Mouse (Mus musculus) MEL (cell line): ENCODE results near the gene Reln. TPM values are rescaled to one million over a fixed set of nuclear protein-coding genes. Genes with fewer than 3 reads are reported as not detected.

Source experiments
- DNase-seq: peaks from one replicate; pipeline ENCODE4 v3.0.0; 2011; ENCODE audit warnings: low read depth, low spot score
- H3K27ac ChIP-seq: 2 replicates; pipeline ENCODE4 v1.5.1; 2012; ENCODE audit warnings: low read depth, mild to moderate bottlenecking, control low read depth, low read length, moderate library complexity; ENCODE audit not compliant: control insufficient read depth
- H3K27me3 ChIP-seq, 2 experiments: fragments of 150-350 bp in 1 of 2; sonication (generic) in 1 of 2; 2 replicates each; pipeline ENCODE4 v1.6.1; 2012; ENCODE audit warnings: low read length in 2 of 2, mild to moderate bottlenecking in 2 of 2, improper control_type of control experiment in 1 of 2, moderate library complexity in 1 of 2; ENCODE audit not compliant: insufficient read depth in 2 of 2, control insufficient read depth in 1 of 2
- H3K36me3 ChIP-seq, 2 experiments: 2 replicates each; pipeline ENCODE4 v1.6.1; 2012 to 2014; ENCODE audit warnings: low read length in 2 of 2, improper control_type of control experiment in 1 of 2, inconsistent platforms in 1 of 2, mild to moderate bottlenecking in 1 of 2; ENCODE audit not compliant: insufficient read depth in 2 of 2, control insufficient read depth in 1 of 2
- H3K4me1 ChIP-seq, 2 experiments: fragments of 150-350 bp in 1 of 2; sonication (generic) in 1 of 2; 2 replicates each; pipeline ENCODE4 v1.6.1; 2012; ENCODE audit warnings: low read length in 2 of 2, improper control_type of control experiment in 1 of 2, mild to moderate bottlenecking in 1 of 2; ENCODE audit not compliant: insufficient read depth in 2 of 2, control insufficient read depth in 1 of 2
- H3K4me3 ChIP-seq, 2 experiments: fragments of 150-350 bp in 1 of 2; sonication (generic) in 1 of 2; 2 replicates each; pipeline ENCODE4 v1.5.1; 2012; ENCODE audit warnings: low read depth in 2 of 2, low read length in 2 of 2, mild to moderate bottlenecking in 2 of 2, moderate library complexity in 2 of 2, control low read depth in 1 of 2, improper control_type of control experiment in 1 of 2; ENCODE audit not compliant: control insufficient read depth in 1 of 2, insufficient read depth in 1 of 2
- H3K79me2 ChIP-seq: 2 replicates; pipeline ENCODE4 v1.6.1; 2012; ENCODE audit warnings: mild to moderate bottlenecking, low read length, moderate library complexity; ENCODE audit not compliant: control insufficient read depth, poor library complexity, insufficient read depth
- H3K9ac ChIP-seq: 2 replicates; pipeline ENCODE4 v1.6.1; 2012; ENCODE audit warnings: low read depth, mild to moderate bottlenecking, control low read depth, low read length, moderate library complexity; ENCODE audit not compliant: control insufficient read depth, poor library complexity, severe bottlenecking
- H3K9me3 ChIP-seq: fragments of 150-350 bp; sonication (generic); replicated peaks from 2 replicates; pipeline ENCODE4 v1.6.1; 2012; ENCODE audit warnings: mild to moderate bottlenecking, low read length, improper control_type of control experiment, moderate library complexity; ENCODE audit not compliant: insufficient read depth
- BHLHE40 ChIP-seq: IDR thresholded peaks from 2 replicates; pipeline ENCODE4 v1.6.1; 2012; ENCODE audit warnings: low read depth, mild to moderate bottlenecking, inconsistent platforms, low read length, improper control_type of control experiment, borderline replicate concordance
- CHD1 ChIP-seq: IDR thresholded peaks from 2 replicates; pipeline ENCODE4 v1.6.1; 2012; ENCODE audit warnings: low read depth, mild to moderate bottlenecking, inconsistent platforms, low read length, improper control_type of control experiment
- EP300 ChIP-seq, 2 experiments: IDR thresholded peaks; 2 replicates each; pipeline ENCODE4 v1.6.1; 2011; ENCODE audit warnings: improper control_type of control experiment in 2 of 2, low read length in 2 of 2, low read depth in 1 of 2, mild to moderate bottlenecking in 1 of 2
- ETS1 ChIP-seq: IDR thresholded peaks from 2 replicates; pipeline ENCODE4 v1.6.1; 2012; ENCODE audit warnings: low read depth, mild to moderate bottlenecking, inconsistent platforms, low read length, improper control_type of control experiment, moderate library complexity
- HCFC1 ChIP-seq: IDR thresholded peaks from 2 replicates; pipeline ENCODE4 v1.6.1; 2012; ENCODE audit warnings: low read depth, mild to moderate bottlenecking, inconsistent platforms, low read length, improper control_type of control experiment, moderate library complexity
- KAT2A ChIP-seq: conservative IDR thresholded peaks from 2 replicates; pipeline ENCODE4 v1.6.1; 2012; ENCODE audit warnings: low read depth, low read length, improper control_type of control experiment, inconsistent platforms
- MAFK ChIP-seq: IDR thresholded peaks from 2 replicates; pipeline ENCODE4 v1.6.1; 2011; ENCODE audit warnings: low read depth, mild to moderate bottlenecking, low read length, improper control_type of control experiment, borderline replicate concordance
- MAX ChIP-seq: IDR thresholded peaks from 2 replicates; pipeline ENCODE4 v1.6.1; 2011; ENCODE audit warnings: low read length, improper control_type of control experiment
- MEF2A ChIP-seq: IDR thresholded peaks from 2 replicates; pipeline ENCODE4 v1.6.1; 2014; ENCODE audit warnings: low read depth, mild to moderate bottlenecking, inconsistent platforms, low read length, improper control_type of control experiment; ENCODE audit not compliant: poor library complexity, insufficient replicate concordance, severe bottlenecking; ENCODE audit errors: extremely low read depth
- MXI1 ChIP-seq: IDR thresholded peaks from 2 replicates; pipeline ENCODE4 v1.6.1; 2011; ENCODE audit warnings: mild to moderate bottlenecking, low read depth, low read length, improper control_type of control experiment
- MYC ChIP-seq: IDR thresholded peaks from 2 replicates; pipeline ENCODE4 v1.6.1; 2011; ENCODE audit warnings: low read depth, mild to moderate bottlenecking, low read length, improper control_type of control experiment, moderate library complexity
- NELFE ChIP-seq: IDR thresholded peaks from 2 replicates; pipeline ENCODE4 v1.6.1; 2011; ENCODE audit warnings: low read depth, low read length, improper control_type of control experiment
- POLR2AphosphoS2 ChIP-seq: IDR thresholded peaks from 2 replicates; pipeline ENCODE4 v1.6.1; 2011; ENCODE audit warnings: low read length, improper control_type of control experiment
- POLR2AphosphoS5 ChIP-seq: IDR thresholded peaks from 2 replicates; pipeline ENCODE4 v1.6.1; 2012; ENCODE audit warnings: low read depth, borderline replicate concordance, mild to moderate bottlenecking, inconsistent platforms, low read length, moderate library complexity, mixed read lengths
- RCOR1 ChIP-seq: IDR thresholded peaks from 2 replicates; pipeline ENCODE4 v1.6.1; 2012; ENCODE audit warnings: low read depth, mild to moderate bottlenecking, inconsistent platforms, low read length, improper control_type of control experiment
- SIN3A ChIP-seq: IDR thresholded peaks from 2 replicates; pipeline ENCODE4 v1.6.1; 2012; ENCODE audit warnings: low read length, improper control_type of control experiment, inconsistent platforms
- TAL1 ChIP-seq: IDR thresholded peaks from 2 replicates; pipeline ENCODE4 v1.6.1; 2012; ENCODE audit warnings: mild to moderate bottlenecking, inconsistent platforms, low read length, moderate library complexity, mixed read lengths
- UBTF ChIP-seq: IDR thresholded peaks from 2 replicates; pipeline ENCODE4 v1.6.1; 2012; ENCODE audit warnings: low read depth, mild to moderate bottlenecking, inconsistent platforms, low read length, improper control_type of control experiment, moderate library complexity, borderline replicate concordance; ENCODE audit not compliant: insufficient read depth
- USF2 ChIP-seq, 2 experiments: IDR thresholded peaks; 2 replicates each; pipeline ENCODE4 v1.6.1; 2011 to 2012; ENCODE audit warnings: improper control_type of control experiment in 2 of 2, low read length in 2 of 2, borderline replicate concordance in 1 of 2, inconsistent platforms in 1 of 2, low read depth in 1 of 2, mild to moderate bottlenecking in 1 of 2; ENCODE audit not compliant: insufficient read depth in 1 of 2
- ZC3H11A ChIP-seq: IDR thresholded peaks from 2 replicates; pipeline ENCODE4 v1.6.1; 2012; ENCODE audit warnings: low read depth, mild to moderate bottlenecking, inconsistent platforms, low read length, improper control_type of control experiment
- ZKSCAN1 ChIP-seq: IDR thresholded peaks from 2 replicates; pipeline ENCODE4 v1.6.1; 2012; ENCODE audit warnings: low read depth, mild to moderate bottlenecking, inconsistent platforms, low read length, improper control_type of control experiment, moderate library complexity
- ZNF384 ChIP-seq: IDR thresholded peaks from 2 replicates; pipeline ENCODE4 v1.6.1; 2012; ENCODE audit warnings: low read depth, mild to moderate bottlenecking, inconsistent platforms, low read length, improper control_type of control experiment
- polyA plus RNA-seq, 2 experiments: library from polyadenylated mRNA; stranded (reverse) in 1 of 2; unstranded in 1 of 2; fragments of >175 nt in 1 of 2; fragments of >200 nt in 1 of 2; gene quantifications; 2 replicates each; pipeline versions ENCODE4 v1.2.1 to v1.2.4; 2012; ENCODE audit warnings: low replicate concordance in 2 of 2, low read depth in 1 of 2; ENCODE audit not compliant: insufficient read length in 2 of 2, insufficient read depth in 1 of 2, missing spikeins in 1 of 2
- total RNA-seq: library from RNA; depleted of rRNA; stranded (reverse); fragments of 300-350 nt; gene quantifications from 2 replicates; pipeline ENCODE4 v1.2.3, GENCODE M21; 2012

Gene Reln
- total and polyA plus RNA-seq, 3 experiments: not detected

- DNase-seq: no peak
- H3K79me2 ChIP-seq: no peaks in the 10 kb centered on the region
- no peak overlapping the region for H3K27ac ChIP-seq
- no peaks in the 10 kb centered on the region for H3K27me3 ChIP-seq
- no peaks in the 10 kb centered on the region for H3K4me1 ChIP-seq
- H3K4me3 ChIP-seq: no peak overlapping the region
- H3K36me3 ChIP-seq: no peaks in the 10 kb centered on the region
- H3K9me3 ChIP-seq: no peaks in the 10 kb centered on the region
- no peak overlapping the region for H3K9ac ChIP-seq
- TF ChIP-seq ZKSCAN1: no peak
- TF ChIP-seq MAFK: no peak
- no peak for TF ChIP-seq TAL1
Observed at GRCm38 (mm10) chr5:22285396-22285795, 59.1 kb downstream of the Reln start.

GRCm38 (mm10) chr5:22282141-22282665 lies 62.3 kb downstream of the Reln start:
- DNase-seq: no peak
- H3K27me3 ChIP-seq: no peaks in the 10 kb centered on the region
- TF ChIP-seq MXI1: no peak
- TF ChIP-seq POLR2AphosphoS5: no peak
- TF ChIP-seq ZC3H11A: no peak
- no peak for TF ChIP-seq MEF2A
- TF ChIP-seq NELFE: no peak
- TF ChIP-seq, all 39 proteins: peak for 0
- no peaks in the 10 kb centered on the region for H3K4me1 ChIP-seq
- H3K9ac ChIP-seq: no peak overlapping the region
- no peaks in the 10 kb centered on the region for H3K36me3 ChIP-seq
- H3K27ac ChIP-seq: no peak overlapping the region
- H3K4me3 ChIP-seq: no peak overlapping the region
- H3K9me3 ChIP-seq: no peaks in the 10 kb centered on the region
- H3K79me2 ChIP-seq: no peaks in the 10 kb centered on the region

GRCm38 (mm10) chr5:22280534-22281164 lies 63.9 kb downstream of the Reln start:
- no peaks in the 10 kb centered on the region for H3K9me3 ChIP-seq
- no peak overlapping the region for H3K4me3 ChIP-seq
- H3K36me3 ChIP-seq: no peaks in the 10 kb centered on the region
- TF ChIP-seq EP300 (IDR thresholded peaks at IDR 0.05; ENCODE audit: low read depth in 1 of 2, low read length in 2 of 2): no peak
- TF ChIP-seq KAT2A: no peak
- no peak for TF ChIP-seq ZC3H11A
- TF ChIP-seq SIN3A: no peak
- no peak for TF ChIP-seq MAFK
- TF ChIP-seq UBTF: no peak
- no peak for TF ChIP-seq MYC
- no peak for TF ChIP-seq POLR2AphosphoS2
- TF ChIP-seq ZKSCAN1: no peak
- TF ChIP-seq NELFE: no peak
- no peak for TF ChIP-seq CHD1
- no peak for TF ChIP-seq USF2 (IDR thresholded peaks at IDR 0.05; ENCODE audit: borderline replicate concordance in 1 of 2, insufficient read depth in 1 of 2, low read depth in 1 of 2, low read length in 2 of 2)
- TF ChIP-seq MXI1: no peak
- TF ChIP-seq ZNF384: no peak
- no peak for TF ChIP-seq RCOR1
- TF ChIP-seq TAL1: no peak
- no peak for TF ChIP-seq ETS1
- no peak for TF ChIP-seq MAX
- no peak for TF ChIP-seq BHLHE40
- TF ChIP-seq HCFC1: no peak
- no peaks in the 10 kb centered on the region for H3K79me2 ChIP-seq
- H3K4me1 ChIP-seq: no peaks in the 10 kb centered on the region
- no peak for DNase-seq
- no peak overlapping the region for H3K9ac ChIP-seq
- no peaks in the 10 kb centered on the region for H3K27me3 ChIP-seq
- H3K27ac ChIP-seq: no peak overlapping the region
